Mouse (Mus musculus) forebrain, embryonic 12.5 days (tissue): Measurements from ENCODE around the gene Fmo5. TPM values are rescaled to one million over a fixed set of nuclear protein-coding genes. Genes with fewer than 3 reads are reported as not detected.
A peak's percentile ranks its signal among the peaks of the same experiment; 100 is the strongest.

Source experiments
- ATAC-seq: fragments of 200-750 bp; cut with Nextera tagmentation; 2 replicates; pipeline ENCODE4 v1.8.0; 2017; ENCODE audit warnings: moderate TSS enrichment; ENCODE audit not compliant: low FRiP score
- H3K27ac ChIP-seq: fragments of 300-500 bp; sonication (generic); 2 replicates; pipeline ENCODE4 v1.5.1; 2016; ENCODE audit warnings: mild to moderate bottlenecking
- H3K27me3 ChIP-seq: fragments of 300-500 bp; sonication (generic); 2 replicates; pipeline ENCODE4 v1.6.1; 2016; ENCODE audit warnings: mild to moderate bottlenecking
- H3K36me3 ChIP-seq: fragments of 300-500 bp; sonication (generic); replicated peaks from 2 replicates; pipeline ENCODE4 v1.6.1; 2016; ENCODE audit warnings: mild to moderate bottlenecking
- H3K4me1 ChIP-seq: fragments of 300-500 bp; sonication (generic); 2 replicates; pipeline ENCODE4 v1.6.1; 2016
- H3K4me2 ChIP-seq: fragments of 300-500 bp; sonication (generic); 2 replicates; pipeline ENCODE4 v1.6.1; 2016; ENCODE audit warnings: mild to moderate bottlenecking, moderate library complexity
- H3K4me3 ChIP-seq: fragments of 300-500 bp; sonication (generic); replicated peaks from 2 replicates; pipeline ENCODE4 v1.5.1; 2016; ENCODE audit warnings: mild to moderate bottlenecking
- H3K9ac ChIP-seq: fragments of 300-500 bp; sonication (generic); 2 replicates; pipeline ENCODE4 v1.6.1; 2016; ENCODE audit warnings: mild to moderate bottlenecking
- H3K9me3 ChIP-seq: fragments of 300-500 bp; sonication (generic); 2 replicates; pipeline ENCODE4 v1.6.1; 2016
- WGBS: fragments of 180-500 bp; shearing (Covaris S2); methylation state at CpG from one replicate; pipeline ENCODE4 v1.1.7; 2016; 5-methylcytosine and 5-hydroxymethylcytosine counted together
- polyA plus RNA-seq: library from polyadenylated mRNA; unstranded; fragments of >200 nt; fragmentation: Nextera tagmentation; extraction: Ambion mirVana; gene quantifications from 2 replicates; pipeline ENCODE4 v1.2.1, GENCODE M21; 2016

Fmo5 gene
- polyA plus RNA-seq, 1 experiment from 2014 or later, result 0.42 TPM

GRCm38 (mm10) chr3:97634288-97634761 lies 5.7 kb downstream of the Fmo5 start:
- no peak overlapping the region for H3K9ac ChIP-seq
- 0 out of 2 replicates have a peak, but pooled peaks cover 3% of the 10 kb centered on the region for H3K27me3 ChIP-seq
- ATAC-seq, result no peak
- H3K36me3 ChIP-seq, result no peaks in the 10 kb centered on the region
- H3K4me2 ChIP-seq, result no peak overlapping the region
- H3K27ac ChIP-seq, result no peak overlapping the region
- H3K4me3 ChIP-seq, result no peak overlapping the region
- 81% methylated on average over 3 of the region's 3 CpGs for WGBS
- H3K9me3 ChIP-seq, result no peaks in the 10 kb centered on the region
- no peaks in the 10 kb centered on the region for H3K4me1 ChIP-seq

- 82% methylated on average over 4 of the region's 4 CpGs for WGBS
- ATAC-seq, result no peak
- H3K9ac ChIP-seq, result no peak overlapping the region
- H3K4me1 ChIP-seq, result no peaks in the 10 kb centered on the region
- no peak overlapping the region for H3K4me2 ChIP-seq
- no peak overlapping the region for H3K4me3 ChIP-seq
- no peaks in the 10 kb centered on the region for H3K9me3 ChIP-seq
- H3K36me3 ChIP-seq, result no peaks in the 10 kb centered on the region
- no peak overlapping the region for H3K27ac ChIP-seq
- H3K27me3 ChIP-seq, result no peaks in the 10 kb centered on the region
Measured at GRCm38 (mm10) chr3:97641396-97641795, 12.8 kb downstream of the Fmo5 start.

- Histone ChIP-seq H3K9ac (no peak overlapping the region), H3K36me3 (no peaks in the 10 kb centered on the region), H3K4me2 (no peak overlapping the region), H3K4me1 (no peaks in the 10 kb centered on the region), H3K9me3 (no peaks in the 10 kb centered on the region), H3K27ac (no peak overlapping the region), H3K27me3 (no peaks in the 10 kb centered on the region), H3K4me3 (no peak overlapping the region)
- 84% methylated on average over 9 of the region's 9 CpGs for WGBS
- ATAC-seq, result no peak
Measured at GRCm38 (mm10) chr3:97642001-97642400, 13.4 kb downstream of the Fmo5 start.

- no peak overlapping the region for H3K4me3 ChIP-seq
- no peak overlapping the region for H3K4me2 ChIP-seq
- no peaks in the 10 kb centered on the region for H3K36me3 ChIP-seq
- H3K9ac ChIP-seq, result no peak overlapping the region
- H3K4me1 ChIP-seq, result no peaks in the 10 kb centered on the region
- H3K27ac ChIP-seq, result no peak overlapping the region
- no peaks in the 10 kb centered on the region for H3K27me3 ChIP-seq
- WGBS, result 54% methylated on average over 1 of the region's 1 CpGs
- no peaks in the 10 kb centered on the region for H3K9me3 ChIP-seq
- ATAC-seq, result no peak
Measured at GRCm38 (mm10) chr3:97648518-97648917, 19.9 kb downstream of the Fmo5 start.

- Histone ChIP-seq H3K9me3 (no peaks in the 10 kb centered on the region), H3K4me2 (no peak overlapping the region), H3K9ac (no peak overlapping the region), H3K27ac (no peak overlapping the region), H3K4me3 (no peak overlapping the region), H3K36me3 (no peaks in the 10 kb centered on the region), H3K27me3 (no peaks in the 10 kb centered on the region), H3K4me1 (no peaks in the 10 kb centered on the region)
- ATAC-seq, result no peak
- 80% methylated on average over 3 of the region's 3 CpGs for WGBS
Measured at GRCm38 (mm10) chr3:97649022-97649421, 20.4 kb downstream of the Fmo5 start.

GRCm38 (mm10) chr3:97649469-97649868 lies 20.9 kb downstream of the Fmo5 start:
- H3K4me3 ChIP-seq, result no peak overlapping the region
- H3K36me3 ChIP-seq, result no peaks in the 10 kb centered on the region
- H3K9ac ChIP-seq, result no peak overlapping the region
- H3K4me1 ChIP-seq, result no peaks in the 10 kb centered on the region
- no peak overlapping the region for H3K27ac ChIP-seq
- H3K27me3 ChIP-seq, result no peaks in the 10 kb centered on the region
- H3K4me2 ChIP-seq, result no peak overlapping the region
- no peak for ATAC-seq
- 90% methylated on average over 6 of the region's 6 CpGs for WGBS
- H3K9me3 ChIP-seq, result no peaks in the 10 kb centered on the region

GRCm38 (mm10) chr3:97651604-97652003 lies 23.0 kb downstream of the Fmo5 start:
- Histone ChIP-seq H3K4me3 (no peak overlapping the region), H3K36me3 (no peaks in the 10 kb centered on the region), H3K27me3 (no peaks in the 10 kb centered on the region), H3K9ac (no peak overlapping the region), H3K9me3 (no peaks in the 10 kb centered on the region), H3K4me2 (no peak overlapping the region), H3K27ac (no peak overlapping the region), H3K4me1 (no peaks in the 10 kb centered on the region)
- no peak for ATAC-seq
- 90% methylated on average over 10 of the region's 10 CpGs for WGBS

GRCm38 (mm10) chr3:97653781-97654180 lies 25.2 kb downstream of the Fmo5 start:
- Histone ChIP-seq H3K4me1 (peaks cover 1% of the 10 kb centered on the region; the same call in 1 of the 2 replicates), H3K9me3 (no peaks in the 10 kb centered on the region), H3K27ac (no peak overlapping the region), H3K9ac (no peak overlapping the region), H3K4me3 (no peak overlapping the region), H3K4me2 (no peak overlapping the region), H3K27me3 (no peaks in the 10 kb centered on the region), H3K36me3 (no peaks in the 10 kb centered on the region)
- no peak for ATAC-seq
- 92% methylated on average over 5 of the region's 5 CpGs for WGBS

- Histone ChIP-seq H3K27ac (no peak overlapping the region), H3K4me1 (peaks cover 12% of the 10 kb centered on the region), H3K36me3 (no peaks in the 10 kb centered on the region), H3K9ac (no peak overlapping the region), H3K27me3 (no peaks in the 10 kb centered on the region), H3K4me2 (no peak overlapping the region), H3K4me3 (no peak overlapping the region), H3K9me3 (no peaks in the 10 kb centered on the region)
- 83% methylated on average over 8 of the region's 8 CpGs for WGBS
- ATAC-seq, result no peak
Measured at GRCm38 (mm10) chr3:97654901-97655300, 26.3 kb downstream of the Fmo5 start.

GRCm38 (mm10) chr3:97657655-97658411 lies 29.2 kb downstream of the Fmo5 start, which contains the start of gene Prkab2:
Gene Prkab2, plus strand, starts transcription at chr3:97658193.
- ATAC-seq, result peak; percentile 94
- Histone ChIP-seq H3K4me3 (peak within 1 kb of the TSS; percentile 85), H3K27ac (0 out of 2 replicates have a peak within 1 kb of the TSS, but pooled peaks have one; percentile 42), H3K4me1 (peaks cover 12% of the 10 kb centered on the region), H3K36me3 (0 out of 2 replicates have a peak, but pooled peaks cover 4% of the 10 kb centered on the region), H3K27me3 (no peaks in the 10 kb centered on the region), H3K9me3 (no peaks in the 10 kb centered on the region), H3K4me2 (peak within 1 kb of the TSS; percentile 84), H3K9ac (peak within 1 kb of the TSS; percentile 73)
- WGBS, result 2% methylated on average over 51 of the region's 51 CpGs

- Histone ChIP-seq H3K27ac (0 out of 2 replicates have a peak overlapping the region, but pooled peaks have one; percentile 42), H3K9me3 (no peaks in the 10 kb centered on the region), H3K27me3 (no peaks in the 10 kb centered on the region), H3K4me1 (peaks cover 12% of the 10 kb centered on the region), H3K9ac (peak overlapping the region; percentile 73), H3K4me3 (peak overlapping the region; percentile 85), H3K36me3 (peaks cover 9% of the 10 kb centered on the region), H3K4me2 (peak overlapping the region; percentile 84)
- under 1% methylated on average over 49 of the region's 50 CpGs for WGBS
- peak; percentile 80 for ATAC-seq
Measured at GRCm38 (mm10) chr3:97658426-97659193, 30.0 kb downstream of the Fmo5 start.

- 91% methylated on average over 7 of the region's 7 CpGs for WGBS
- Histone ChIP-seq H3K4me1 (peaks cover 12% of the 10 kb centered on the region), H3K27ac (no peak overlapping the region), H3K4me3 (no peak overlapping the region), H3K36me3 (peaks cover 17% of the 10 kb centered on the region), H3K9me3 (no peaks in the 10 kb centered on the region), H3K4me2 (no peak overlapping the region), H3K9ac (no peak overlapping the region), H3K27me3 (no peaks in the 10 kb centered on the region)
- ATAC-seq, result no peak
Measured at GRCm38 (mm10) chr3:97659746-97660145, 31.1 kb downstream of the Fmo5 start.
